Mouse (Mus musculus) ES-E14 (cell line): ENCODE data around the gene Nnat. TPM values are rescaled to one million over a fixed set of nuclear protein-coding genes. Genes with fewer than 3 reads are reported as not detected.
"Not testable (repeated sequence)": the region's sequence is repeated elsewhere in the genome, so short reads cannot be mapped to it uniquely, and the experiment has no call there.

Experiments used
- DNase-seq: peaks from one replicate; pipeline ENCODE4 v3.0.0-alpha.2; 2013; ENCODE audit warnings: low read depth, low spot score
- H3K27ac ChIP-seq: 2 replicates; pipeline ENCODE4 v1.5.1; 2012; ENCODE audit warnings: low read depth, mild to moderate bottlenecking, low read length, moderate library complexity, mixed read lengths; ENCODE audit not compliant: poor library complexity, insufficient read depth, severe bottlenecking
- H3K36me3 ChIP-seq: 2 replicates; pipeline ENCODE4 v1.6.1; 2012; ENCODE audit warnings: mild to moderate bottlenecking, low read length, moderate library complexity, mixed read lengths; ENCODE audit not compliant: control insufficient read depth, poor library complexity, insufficient read depth, severe bottlenecking
- H3K4me1 ChIP-seq, 2 experiments: fragments of 150-350 bp in 1 of 2; sonication (generic) in 1 of 2; 2 replicates each; pipeline ENCODE4 v1.6.1; 2012; ENCODE audit warnings: low read length in 2 of 2, mild to moderate bottlenecking in 1 of 2, mixed read lengths in 1 of 2; ENCODE audit not compliant: control insufficient read depth in 2 of 2, insufficient read depth in 2 of 2, poor library complexity in 1 of 2
- H3K4me3 ChIP-seq, 2 experiments: fragments of 150-350 bp in 1 of 2; sonication (generic) in 1 of 2; 2 replicates each; pipeline ENCODE4 v1.5.1; 2012; ENCODE audit warnings: low read length in 2 of 2, low read depth in 1 of 2, mild to moderate bottlenecking in 1 of 2, mixed read lengths in 1 of 2; ENCODE audit not compliant: insufficient read depth in 1 of 2, poor library complexity in 1 of 2, severe bottlenecking in 1 of 2
- H3K9ac ChIP-seq: 2 replicates; pipeline ENCODE4 v1.6.1; 2012; ENCODE audit warnings: low read depth, mild to moderate bottlenecking, low read length, mixed read lengths; ENCODE audit not compliant: poor library complexity, insufficient read depth, severe bottlenecking
- H3K9me3 ChIP-seq: fragments of 150-350 bp; sonication (generic); 2 replicates; pipeline ENCODE4 v1.6.1; 2012; ENCODE audit warnings: low read depth, mild to moderate bottlenecking, low read length; ENCODE audit not compliant: control insufficient read depth, insufficient read depth
- CHD2 ChIP-seq: IDR thresholded peaks from 2 replicates; pipeline ENCODE4 v1.6.1; 2014; ENCODE audit warnings: mild to moderate bottlenecking, low read depth, low read length, inconsistent platforms
- HCFC1 ChIP-seq: IDR thresholded peaks from 2 replicates; pipeline ENCODE4 v1.6.1; 2012; ENCODE audit warnings: low read length, inconsistent platforms, borderline replicate concordance; ENCODE audit not compliant: insufficient read depth
- MAFK ChIP-seq: IDR thresholded peaks from 2 replicates; pipeline ENCODE4 v1.6.1; 2014; ENCODE audit warnings: mild to moderate bottlenecking, low read depth, low read length, inconsistent platforms; ENCODE audit not compliant: insufficient read depth
- ZC3H11A ChIP-seq: IDR thresholded peaks from 2 replicates; pipeline ENCODE4 v1.6.1; 2012; ENCODE audit warnings: low read depth, mild to moderate bottlenecking, inconsistent platforms, low read length, borderline replicate concordance
- ZNF384 ChIP-seq: IDR thresholded peaks from 2 replicates; pipeline ENCODE4 v1.6.1; 2012; ENCODE audit warnings: low read depth, low read length, inconsistent platforms
- in situ Hi-C, 2 experiments: fragments of 600-800 bp; cut with MboI; formaldehyde crosslinking; loops; one replicate each; pipeline ENCODE4 v1.15.1; 2025; ENCODE audit warnings: low sequenced_read_pairs in 2 of 2, inconsistent platforms in 1 of 2; ENCODE audit not compliant: unreplicated experiment in 2 of 2
- total RNA-seq: library from RNA; depleted of rRNA; stranded (reverse); fragments of 300-350 nt; gene quantifications from 2 replicates; pipeline ENCODE4 v1.2.3, GENCODE M21; 2012

Gene Nnat
- total RNA-seq, 1 experiment, result 117 TPM

- peak overlapping the region; percentile 24 to 29; a peak in 3 of 4 replicates for H3K4me3 ChIP-seq
- H3K9ac ChIP-seq, result peak overlapping the region; percentile 47; the same call in 1 of the 2 replicates
- TF ChIP-seq CHD2, result no peak
- TF ChIP-seq ZC3H11A, result no peak
- TF ChIP-seq ZNF384, result no peak
- no peak for TF ChIP-seq HCFC1
- no peak for TF ChIP-seq MAFK
- H3K27ac ChIP-seq, result peak overlapping the region; percentile 55; the same call in 1 of the 2 replicates
- no peaks in the 10 kb centered on the region for H3K36me3 ChIP-seq
- in situ Hi-C loops, result no loop called here
- H3K9me3 ChIP-seq, result no peaks in the 10 kb centered on the region
- H3K4me1 ChIP-seq, result peaks cover 2 to 8% of the 10 kb centered on the region in 2 experiments; a peak in 2 of 4 replicates
- DNase-seq, result no peak
Measured at GRCm38 (mm10) chr2:157568881-157569280, 9.0 kb downstream of the Nnat start.

- H3K4me3 ChIP-seq, result no peak overlapping the region
- no peaks in the 10 kb centered on the region for H3K36me3 ChIP-seq
- peaks cover 2 to 8% of the 10 kb centered on the region in 2 experiments; a peak in 2 of 4 replicates for H3K4me1 ChIP-seq
- TF ChIP-seq ZNF384, result no peak
- no peak for TF ChIP-seq ZC3H11A
- no peak for TF ChIP-seq CHD2
- no peak for TF ChIP-seq HCFC1
- TF ChIP-seq MAFK, result no peak
- H3K9ac ChIP-seq, result no peak overlapping the region
- no peak overlapping the region for H3K27ac ChIP-seq
- DNase-seq, result no peak
- no peaks in the 10 kb centered on the region for H3K9me3 ChIP-seq
- in situ Hi-C loops, result loop anchor here (5.0 kb wide), 3 partner anchors 228 to 283 kb away; no protein-coding TSS in a partner anchor
Measured at GRCm38 (mm10) chr2:157569796-157570485, 10.1 kb downstream of the Nnat start.

GRCm38 (mm10) chr2:157571224-157571832, 11.4 kb downstream of the Nnat start, which contains the start of gene Blcap:
Gene Blcap, minus strand, starts transcription at chr2:157571274.
- no peak within 1 kb of the TSS for H3K27ac ChIP-seq

GRCm38 (mm10) chr2:157572786-157573185, 12.9 kb downstream of the Nnat start:
- TF ChIP-seq ZC3H11A (no peak), ZNF384 (no peak), HCFC1 (no peak), MAFK (no peak), CHD2 (no peak)
- Histone ChIP-seq H3K4me3 (no peak overlapping the region), H3K36me3 (no peaks in the 10 kb centered on the region), H3K9ac (no peak overlapping the region), H3K9me3 (no peaks in the 10 kb centered on the region), H3K27ac (no peak overlapping the region), H3K4me1 (peaks cover 2 to 5% of the 10 kb centered on the region in 2 experiments; a peak in 2 of 4 replicates)
- in situ Hi-C loops, result loop anchor here (5.0 kb wide), 3 partner anchors 230 to 285 kb away; no protein-coding TSS in a partner anchor
- DNase-seq, result no peak

More at GRCm38 (mm10) chr2:157571224-157571832, 11.4 kb downstream of the Nnat start, which contains the start of gene Blcap:
- H3K36me3 ChIP-seq, result no peaks in the 10 kb centered on the region
- no peak within 1 kb of the TSS for H3K9ac ChIP-seq
- H3K9me3 ChIP-seq, result no peaks in the 10 kb centered on the region
- in situ Hi-C loops, result loop anchor here (5.0 kb wide), 3 partner anchors 229 to 284 kb away; no protein-coding TSS in a partner anchor
- H3K4me1 ChIP-seq, result peaks cover 2 to 8% of the 10 kb centered on the region in 2 experiments; a peak in 2 of 4 replicates
- H3K4me3 ChIP-seq, result no peak within 1 kb of the TSS
- no peak for DNase-seq
- TF ChIP-seq CHD2, result no peak
- no peak for TF ChIP-seq ZNF384
- TF ChIP-seq MAFK, result no peak
- TF ChIP-seq ZC3H11A, result peak; percentile 83
- no peak for TF ChIP-seq HCFC1

GRCm38 (mm10) chr2:157585351-157585750, 25.5 kb downstream of the Nnat start:
- DNase-seq, H3K36me3 ChIP-seq, H3K27ac ChIP-seq, H3K4me1 ChIP-seq, H3K9me3 ChIP-seq, H3K9ac ChIP-seq, H3K4me3 ChIP-seq, in situ Hi-C loops: not testable (repeated sequence)
